Mouse (Mus musculus): ENCODE measurements at regions not wholly inside any gene's neighbourhood (a gene's known extent, or its start where the extent isn't known, plus 50 kb on each side); places are given as distances from the start of the nearest gene placed in this dataset.

DNA sequence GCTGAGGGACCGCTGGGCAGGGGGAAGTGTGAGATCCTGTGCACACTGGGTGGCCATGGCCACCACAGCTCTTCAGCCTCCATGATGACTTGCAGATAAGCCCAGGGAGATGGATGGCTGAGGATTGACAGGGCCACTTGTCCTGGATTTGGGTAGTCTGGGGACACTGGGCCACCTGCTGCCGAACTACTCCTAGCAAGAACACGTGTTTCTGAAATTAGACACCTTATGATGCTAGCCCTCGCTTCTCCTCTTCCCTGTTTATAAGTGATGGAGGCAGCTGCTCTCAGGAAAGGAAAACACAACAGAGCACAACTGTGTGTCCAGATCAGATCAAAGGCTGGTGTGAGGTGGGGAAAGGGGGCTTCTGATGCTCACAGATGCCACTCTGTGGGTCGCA is 64.9 kb upstream of the Tpm1 start:
- Histone ChIP-seq H3K4me1 (ENCODE audit: insufficient read depth, low read depth, low read length) (no peaks in the 10 kb centered on the region), H3K36me3 (replicated peaks) (no peaks in the 10 kb centered on the region), H3K4me3 (ENCODE audit: low read depth, low read length) (no peak overlapping the region), H3K27me3 (ENCODE audit: insufficient read depth, low read length) (peaks cover 11% of the 10 kb centered on the region), H3K9me3 (replicated peaks) (no peaks in the 10 kb centered on the region)
- ATAC-seq (ENCODE audit: extremely low read depth, insufficient number of reproducible peaks, low FRiP score, poor library complexity, severe bottlenecking) = no peak
- no peak for DNase-seq (ENCODE audit: low spot score)
- TF ChIP-seq POLR2AphosphoS5 (IDR thresholded peaks at IDR 0.05; ENCODE audit: insufficient replicate concordance, low read depth, low read length) (no peak), GATA2 (IDR thresholded peaks at IDR 0.05; ENCODE audit: borderline replicate concordance, low read depth, low read length) (no peak), TAL1 (conservative IDR thresholded peaks at IDR 0.05; ENCODE audit: low read depth, low read length) (no peak), CTCF (IDR thresholded peaks at IDR 0.05; ENCODE audit: low read depth, low read length) (no peak), GATA1 (IDR thresholded peaks at IDR 0.05; ENCODE audit: borderline replicate concordance, low read length) (no peak)

DNA sequence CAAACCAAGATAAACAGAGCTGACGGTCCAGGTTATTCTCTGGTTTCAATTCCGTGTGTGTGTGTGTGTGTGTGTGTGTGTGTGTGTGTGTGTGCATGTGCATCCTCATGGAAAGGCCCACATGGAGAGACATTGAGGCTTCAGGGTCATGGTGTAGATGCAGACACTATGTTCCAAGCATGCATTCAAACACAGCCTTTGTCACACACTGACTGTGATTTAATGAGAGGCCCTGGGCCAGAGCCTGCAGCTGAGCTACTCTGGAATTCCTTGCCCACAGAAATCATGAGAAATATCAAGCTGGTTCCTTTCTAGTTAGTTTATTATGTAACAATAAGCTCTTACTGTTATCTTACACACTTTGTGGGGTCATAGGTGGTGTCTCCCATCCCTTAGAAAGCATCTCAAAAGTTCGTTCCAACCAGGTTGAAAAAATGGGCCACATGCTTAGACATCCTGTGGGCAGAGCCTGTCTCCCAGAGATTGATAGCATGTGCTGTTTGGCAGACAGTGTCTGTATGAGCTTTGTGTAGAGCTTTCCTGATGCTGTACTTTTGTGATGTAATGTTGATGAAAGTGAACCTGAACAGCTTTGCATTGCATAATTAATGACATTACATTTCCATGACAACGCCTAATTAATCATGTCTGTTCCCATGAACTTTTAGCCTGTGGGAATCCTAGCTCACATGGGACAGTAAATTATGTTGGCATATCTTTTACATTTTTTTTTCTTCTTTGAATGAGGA is 62.8 kb upstream of the Tpm1 start:
- no peak for TF ChIP-seq POLR2AphosphoS5 (IDR thresholded peaks at IDR 0.05; ENCODE audit: insufficient replicate concordance, low read depth, low read length)
- no peak for TF ChIP-seq TAL1 (conservative IDR thresholded peaks at IDR 0.05; ENCODE audit: low read depth, low read length)
- TF ChIP-seq GATA1 (IDR thresholded peaks at IDR 0.05; ENCODE audit: borderline replicate concordance, low read length) = no peak
- no peak for TF ChIP-seq GATA2 (IDR thresholded peaks at IDR 0.05; ENCODE audit: borderline replicate concordance, low read depth, low read length)
- no peak for TF ChIP-seq CTCF (IDR thresholded peaks at IDR 0.05; ENCODE audit: low read depth, low read length)
- no peak for ATAC-seq (ENCODE audit: extremely low read depth, insufficient number of reproducible peaks, low FRiP score, poor library complexity, severe bottlenecking)
- Histone ChIP-seq H3K4me3 (ENCODE audit: low read depth, low read length) (no peak overlapping the region), H3K9me3 (replicated peaks) (no peaks in the 10 kb centered on the region), H3K4me1 (ENCODE audit: insufficient read depth, low read depth, low read length) (no peaks in the 10 kb centered on the region), H3K36me3 (replicated peaks) (no peaks in the 10 kb centered on the region), H3K27me3 (ENCODE audit: insufficient read depth, low read length) (peaks cover 11% of the 10 kb centered on the region)
- no peak for DNase-seq (ENCODE audit: low spot score)

DNA sequence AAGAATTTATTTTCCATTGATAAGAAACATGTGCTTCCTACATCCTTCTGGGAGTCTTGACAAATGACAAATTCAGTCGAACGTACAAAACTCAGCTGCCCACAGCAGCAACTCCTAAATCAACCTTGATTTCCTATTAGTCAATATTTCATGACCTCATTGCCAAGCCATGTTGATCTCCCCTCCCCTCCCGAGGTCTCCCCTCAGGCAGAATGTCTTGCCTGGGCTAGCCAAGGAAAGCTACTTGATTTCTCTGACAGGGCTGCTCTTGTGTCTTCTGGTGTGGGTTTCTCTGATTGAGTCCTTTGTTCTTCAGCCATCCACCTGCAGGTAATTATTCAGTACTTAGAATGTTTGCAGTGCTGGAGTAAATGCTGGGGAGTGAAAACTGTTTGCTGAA is 58.7 kb upstream of the Tpm1 start:
- no peak for DNase-seq (ENCODE audit: low spot score)
- H3K9me3 ChIP-seq (replicated peaks) = no peaks in the 10 kb centered on the region

DNA sequence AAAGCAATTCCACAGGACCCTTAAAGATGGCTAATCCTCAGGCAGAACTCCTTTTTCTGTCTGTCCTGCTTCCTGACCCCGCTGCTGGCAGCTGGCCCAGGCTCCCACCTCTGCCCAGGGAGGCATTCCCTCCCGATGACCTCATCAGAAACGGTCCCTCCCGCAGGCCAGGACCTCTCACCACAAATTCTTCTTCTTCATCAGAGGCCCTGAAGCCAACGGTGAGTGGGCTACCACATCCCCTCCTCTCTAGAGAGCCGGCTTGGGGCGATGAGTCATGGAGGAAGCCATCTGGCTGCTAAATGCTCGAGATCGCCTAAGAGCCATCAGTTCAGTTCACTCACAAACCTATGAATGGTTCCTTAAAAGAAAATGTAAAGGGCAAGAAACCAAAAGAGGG is 56.7 kb upstream of the Tpm1 start:
- H3K36me3 ChIP-seq (replicated peaks) = no peaks in the 10 kb centered on the region
- no peak overlapping the region for H3K4me3 ChIP-seq (ENCODE audit: low read depth, low read length)
- no peaks in the 10 kb centered on the region for H3K9me3 ChIP-seq (replicated peaks)
- no peak for TF ChIP-seq GATA1 (IDR thresholded peaks at IDR 0.05; ENCODE audit: borderline replicate concordance, low read length)
- TF ChIP-seq CTCF (IDR thresholded peaks at IDR 0.05; ENCODE audit: low read depth, low read length) = no peak
- no peak for TF ChIP-seq TAL1 (conservative IDR thresholded peaks at IDR 0.05; ENCODE audit: low read depth, low read length)
- TF ChIP-seq POLR2AphosphoS5 (IDR thresholded peaks at IDR 0.05; ENCODE audit: insufficient replicate concordance, low read depth, low read length) = no peak
- no peak for TF ChIP-seq GATA2 (IDR thresholded peaks at IDR 0.05; ENCODE audit: borderline replicate concordance, low read depth, low read length)
- DNase-seq (ENCODE audit: low spot score) (no peak), ATAC-seq (ENCODE audit: extremely low read depth, insufficient number of reproducible peaks, low FRiP score, poor library complexity, severe bottlenecking) (no peak)
- no peaks in the 10 kb centered on the region for H3K4me1 ChIP-seq (ENCODE audit: insufficient read depth, low read depth, low read length)
- peaks cover 12% of the 10 kb centered on the region for H3K27me3 ChIP-seq (ENCODE audit: insufficient read depth, low read length)

More for the DNA sequence above, 58.7 kb upstream of the Tpm1 start:
- TF ChIP-seq GATA1 (IDR thresholded peaks at IDR 0.05; ENCODE audit: borderline replicate concordance, low read length) (no peak), TAL1 (conservative IDR thresholded peaks at IDR 0.05; ENCODE audit: low read depth, low read length) (no peak), CTCF (IDR thresholded peaks at IDR 0.05; ENCODE audit: low read depth, low read length) (no peak), GATA2 (IDR thresholded peaks at IDR 0.05; ENCODE audit: borderline replicate concordance, low read depth, low read length) (no peak), POLR2AphosphoS5 (IDR thresholded peaks at IDR 0.05; ENCODE audit: insufficient replicate concordance, low read depth, low read length) (no peak)
- no peak overlapping the region for H3K4me3 ChIP-seq (ENCODE audit: low read depth, low read length)
- H3K4me1 ChIP-seq (ENCODE audit: insufficient read depth, low read depth, low read length) = no peaks in the 10 kb centered on the region
- H3K27me3 ChIP-seq (ENCODE audit: insufficient read depth, low read length) = peaks cover 11% of the 10 kb centered on the region; the same call in 1 of the 2 replicates
- no peaks in the 10 kb centered on the region for H3K36me3 ChIP-seq (replicated peaks)
- no peak for ATAC-seq (ENCODE audit: extremely low read depth, insufficient number of reproducible peaks, low FRiP score, poor library complexity, severe bottlenecking)

DNA sequence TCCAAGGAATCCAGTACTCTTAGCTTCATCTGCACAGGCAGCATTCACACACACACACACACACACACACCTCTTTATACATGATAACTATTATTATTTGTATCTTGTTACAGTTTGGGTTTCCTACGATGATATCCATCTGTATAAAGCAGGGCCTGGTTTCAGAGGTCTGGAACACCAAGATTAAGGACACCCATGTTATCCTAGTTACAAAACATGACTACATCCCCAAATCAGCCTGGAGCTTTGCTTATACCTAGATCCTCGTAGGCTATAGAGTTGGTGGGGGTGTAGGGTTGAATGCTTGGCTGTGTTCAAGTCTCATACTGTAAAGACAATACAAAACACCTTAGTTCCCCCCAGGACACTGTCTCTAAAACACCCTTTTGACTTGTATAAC is 56.0 kb upstream of the Tpm1 start:
- no peak for DNase-seq (ENCODE audit: low spot score)
- H3K4me3 ChIP-seq (ENCODE audit: low read depth, low read length) = no peak overlapping the region
- H3K9me3 ChIP-seq (replicated peaks) = no peaks in the 10 kb centered on the region
- no peaks in the 10 kb centered on the region for H3K36me3 ChIP-seq (replicated peaks)
- no peaks in the 10 kb centered on the region for H3K4me1 ChIP-seq (ENCODE audit: insufficient read depth, low read depth, low read length)
- ATAC-seq (ENCODE audit: extremely low read depth, insufficient number of reproducible peaks, low FRiP score, poor library complexity, severe bottlenecking) = no peak
- no peak for TF ChIP-seq GATA1 (IDR thresholded peaks at IDR 0.05; ENCODE audit: borderline replicate concordance, low read length)
- no peak for TF ChIP-seq GATA2 (IDR thresholded peaks at IDR 0.05; ENCODE audit: borderline replicate concordance, low read depth, low read length)
- no peak for TF ChIP-seq CTCF (IDR thresholded peaks at IDR 0.05; ENCODE audit: low read depth, low read length)
- TF ChIP-seq TAL1 (conservative IDR thresholded peaks at IDR 0.05; ENCODE audit: low read depth, low read length) = no peak
- TF ChIP-seq POLR2AphosphoS5 (IDR thresholded peaks at IDR 0.05; ENCODE audit: insufficient replicate concordance, low read depth, low read length) = no peak
- H3K27me3 ChIP-seq (ENCODE audit: insufficient read depth, low read length) = peaks cover 8% of the 10 kb centered on the region

DNA sequence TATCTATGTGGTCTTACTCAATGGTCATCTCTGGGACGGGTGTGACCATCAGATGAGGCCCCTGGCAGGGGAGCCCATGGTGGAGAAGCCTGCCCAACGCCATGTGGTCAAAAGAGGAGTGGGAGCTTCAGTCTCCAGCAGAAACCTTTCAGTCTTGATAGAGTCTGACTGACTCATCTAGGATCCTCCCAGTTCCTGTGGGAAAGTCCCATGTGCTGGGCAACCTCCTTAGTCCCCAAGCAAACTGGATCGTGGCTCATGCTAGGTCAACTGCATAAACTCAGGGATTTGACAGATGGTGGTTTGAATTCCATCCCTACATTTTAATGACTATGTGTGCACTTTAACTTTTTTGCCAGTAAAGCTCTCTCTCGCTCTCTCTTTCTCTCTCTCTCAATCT is 55.4 kb upstream of the Tpm1 start:
- no peaks in the 10 kb centered on the region for H3K4me1 ChIP-seq (ENCODE audit: insufficient read depth, low read depth, low read length)
- no peaks in the 10 kb centered on the region for H3K36me3 ChIP-seq (replicated peaks)
- no peak for TF ChIP-seq TAL1 (conservative IDR thresholded peaks at IDR 0.05; ENCODE audit: low read depth, low read length)
- TF ChIP-seq GATA1 (IDR thresholded peaks at IDR 0.05; ENCODE audit: borderline replicate concordance, low read length) = no peak
- TF ChIP-seq CTCF (IDR thresholded peaks at IDR 0.05; ENCODE audit: low read depth, low read length) = no peak
- TF ChIP-seq GATA2 (IDR thresholded peaks at IDR 0.05; ENCODE audit: borderline replicate concordance, low read depth, low read length) = no peak
- TF ChIP-seq POLR2AphosphoS5 (IDR thresholded peaks at IDR 0.05; ENCODE audit: insufficient replicate concordance, low read depth, low read length) = no peak
- no peak for DNase-seq (ENCODE audit: low spot score)
- no peak for ATAC-seq (ENCODE audit: extremely low read depth, insufficient number of reproducible peaks, low FRiP score, poor library complexity, severe bottlenecking)
- peaks cover 11% of the 10 kb centered on the region for H3K27me3 ChIP-seq (ENCODE audit: insufficient read depth, low read length)
- H3K9me3 ChIP-seq (replicated peaks) = no peaks in the 10 kb centered on the region
- no peak overlapping the region for H3K4me3 ChIP-seq (ENCODE audit: low read depth, low read length)

Measured in G1E (cell line).